Mouse (Mus musculus): ENCODE results near the gene Klk14.

Klk14 gene

DNA sequence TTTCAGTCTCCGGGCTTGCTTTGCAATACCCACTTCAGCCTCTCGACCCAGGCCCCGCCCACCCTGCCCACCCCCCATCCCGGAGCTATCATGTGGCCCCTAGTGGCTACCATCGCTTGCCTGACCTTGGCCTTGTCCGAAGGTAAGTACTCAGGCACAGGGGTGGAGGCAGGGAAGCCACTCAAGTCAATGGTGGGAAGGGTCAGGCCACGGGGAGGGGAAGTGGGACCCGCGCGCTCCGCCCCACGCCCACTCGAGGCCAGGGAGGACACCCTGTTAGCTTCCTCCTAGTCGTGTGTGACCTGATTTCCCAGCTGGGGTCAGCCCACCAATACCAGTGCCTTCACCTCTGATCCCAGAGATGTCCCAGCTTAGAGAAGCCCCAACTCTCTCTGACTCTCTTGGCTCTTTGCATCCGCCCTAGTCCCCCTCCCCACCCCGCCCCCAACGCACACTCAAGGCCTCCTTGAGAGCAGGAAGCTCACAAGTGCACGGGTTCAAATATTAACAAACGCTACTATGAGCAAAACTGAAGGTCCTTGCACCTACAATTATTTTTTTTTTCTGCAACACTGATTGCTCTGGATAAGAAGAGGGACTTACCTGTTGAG, 23.6 kb downstream of the Klk14 start:
- no peak for DNase-seq (ENCODE audit: low spot score in 2 of 2)
